In genomic region chr1:172376198-172376667, GRCm38 (mm10) we compare ENCODE assay signal across 8 mouse cellular contexts. TPM values are rescaled to one million over a fixed set of nuclear protein-coding genes. Genes with fewer than 3 reads are reported as not detected.
DNase-seq lines count a peak whose midpoint lies in the region; ATAC-seq and TF ChIP-seq lines count a peak whose summit lies in the region.

Pigm (plus strand) TSS chr1:172376546.

- no peak within 1 kb of the TSS; the same call in 1 of the 2 replicates for H3K27ac ChIP-seq in cortical plate, adult 2 months (ENCODE audit: insufficient read depth, low read length)

- H3K4me3 ChIP-seq in cortical plate, adult 2 months (ENCODE audit: insufficient read depth, low read length), result peak within 1 kb of the TSS; percentile 96
- H3K4me3 ChIP-seq in megakaryocyte, embryonic 14.5 days (replicated peaks), result peak within 1 kb of the TSS; percentile 97

- ATAC-seq in activated CD4-positive, CD25-positive, alpha-beta regulatory T cell, adult 4 months, result peak; percentile 90

- peaks cover 8% of the 10 kb centered on the region for H3K4me1 ChIP-seq in cortical plate, adult 2 months (ENCODE audit: control insufficient read depth, insufficient read depth, low read length)
- H3K4me1 ChIP-seq in megakaryocyte, embryonic 14.5 days, result peaks cover 73% of the 10 kb centered on the region

- H3K9me3 ChIP-seq in megakaryocyte, embryonic 14.5 days, result no peaks in the 10 kb centered on the region

- peak; percentile 66; the same call in 1 of the 2 replicates for TF ChIP-seq POLR2A in cortical plate, adult 2 months (IDR thresholded peaks at IDR 0.05; ENCODE audit: extremely low read depth, insufficient read depth, low read length)

- DNase-seq in gastrocnemius, adult 8-10 months (ENCODE audit: low spot score in 2 of 2), result peak; percentile 95 to 96
- DNase-seq in hindlimb bud, embryonic 11.5 days (ENCODE audit: extremely low spot score, low read depth, low spot score), result peak; percentile 93
- DNase-seq in left cerebral cortex, adult 8-10 months (ENCODE audit: low spot score in 2 of 2), result peak; percentile 88 to 97
- peak; percentile 99 for DNase-seq in right cerebral cortex, postnatal 10 days (ENCODE audit: low spot score in 2 of 2)
- DNase-seq in urinary bladder, postnatal 25 days (ENCODE audit: low spot score), result peak; percentile 97

- H3K36me3 ChIP-seq in megakaryocyte, embryonic 14.5 days (replicated peaks; ENCODE audit: low read length), result peaks cover 31% of the 10 kb centered on the region

- peaks cover 2% of the 10 kb centered on the region for H3K27me3 ChIP-seq in megakaryocyte, embryonic 14.5 days (replicated peaks)

- no peak for TF ChIP-seq CTCF in cortical plate, adult 2 months (IDR thresholded peaks at IDR 0.05; ENCODE audit: extremely low read depth, insufficient read depth, low read length)

RNA-seq across cellular contexts. Expression of gene Pigm, which starts in this region (rescaled TPM):
- polyA plus RNA-seq in activated CD4-positive, CD25-positive, alpha-beta regulatory T cell, adult 4 months (2017; shearing (Covaris generic)), result 1 to 10 TPM; 5.6 to 7.3 TPM
- polyA plus RNA-seq in cortical plate, adult 2 months (2012; rRNA removed), result 6.5 TPM in 2 replicates
- 1 to 10 TPM; 3.2 to 3.4 (median 3.2) TPM for total RNA-seq in gastrocnemius, adult 8-10 months (2022)
- total RNA-seq in left cerebral cortex, adult 8-10 months (2022), result 1 to 10 TPM; 8.0 to 8.7 (median 8.1) TPM
- 4.1 and 7.8 TPM in 2 replicates for polyA plus RNA-seq in megakaryocyte, embryonic 14.5 days (2012; ENCODE audit: insufficient read depth, low replicate concordance)
